Mouse (Mus musculus) lung, adult 2 months (tissue): ENCODE data around the gene Btnl9. TPM values are rescaled to one million over a fixed set of nuclear protein-coding genes. Genes with fewer than 3 reads are reported as not detected.

Source experiments
- DNase-seq: peaks from one replicate; pipeline ENCODE4 v3.0.0; 2022
- H3K4me1 ChIP-seq: fragments of 200-500 bp; 2 replicates; pipeline ENCODE4 v1.6.1; 2011; ENCODE audit warnings: low read length; ENCODE audit not compliant: control insufficient read depth, insufficient read depth
- H3K4me3 ChIP-seq: fragments of 200-500 bp; replicated peaks from 2 replicates; pipeline ENCODE3; 2011; ENCODE audit warnings: low read depth, mild to moderate bottlenecking, control low read depth, low read length; ENCODE audit errors: extremely low read depth
- CTCF ChIP-seq: fragments of 200-500 bp; IDR thresholded peaks from 2 replicates; pipeline ENCODE4 v1.5.1; 2011; ENCODE audit warnings: mild to moderate bottlenecking, low read length, control low read depth; ENCODE audit not compliant: insufficient read depth
- POLR2A ChIP-seq: fragments of 200-500 bp; IDR thresholded peaks from 2 replicates; pipeline ENCODE4 v1.6.1; 2011; ENCODE audit warnings: low read depth, mild to moderate bottlenecking, control low read depth, low read length, borderline replicate concordance; ENCODE audit errors: extremely low read depth
- WGBS: fragments of 180-500 bp; shearing (Covaris S2); methylation state at CpG from one replicate; pipeline ENCODE4 v1.1.7; 2018; 5-methylcytosine and 5-hydroxymethylcytosine counted together
- polyA plus RNA-seq: library from polyadenylated mRNA; depleted of rRNA; stranded (reverse); fragments of >200 nt; gene quantifications from 2 replicates; pipeline ENCODE4 v1.2.3, GENCODE M21; 2012; rRNA removed

Gene Btnl9
- polyA plus RNA-seq, 1 experiment = 1.6 TPM

GRCm38 (mm10) chr11:49141974-49142373 lies 45.0 kb downstream of the Btnl9 start, which contains the start of gene Olfr1395:
Olfr1395 (plus strand) TSS chr11:49142274.
- DNase-seq = no peak
- 88% methylated on average over 6 of the region's 6 CpGs for WGBS
- TF ChIP-seq CTCF (no peak), POLR2A (no peak)

GRCm38 (mm10) chr11:49124169-49124568 lies 62.8 kb downstream of the Btnl9 start:
- H3K4me3 ChIP-seq = no peak overlapping the region
- TF ChIP-seq CTCF = no peak
- TF ChIP-seq POLR2A = no peak
- no peaks in the 10 kb centered on the region for H3K4me1 ChIP-seq
- 82% methylated on average over 2 of the region's 2 CpGs for WGBS
- no peak for DNase-seq

More at GRCm38 (mm10) chr11:49141974-49142373, 45.0 kb downstream of the Btnl9 start, which contains the start of gene Olfr1395:
- no peaks in the 10 kb centered on the region for H3K4me1 ChIP-seq
- no peak within 1 kb of the TSS for H3K4me3 ChIP-seq

GRCm38 (mm10) chr11:49119635-49120034 lies 67.3 kb downstream of the Btnl9 start:
- TF ChIP-seq POLR2A (no peak), CTCF (no peak)
- Histone ChIP-seq H3K4me3 (no peak overlapping the region), H3K4me1 (no peaks in the 10 kb centered on the region)
- WGBS = 65% methylated on average over 3 of the region's 3 CpGs
- DNase-seq = no peak

Other genes with a start within 250 kb of the Btnl9 start
- 5.3 and 8.4 TPM in 2 replicates for gene Psme2b, start 241.0 kb downstream of the Btnl9 start, polyA plus RNA-seq
- gene Olfr56, start 208.3 kb downstream of the Btnl9 start, polyA plus RNA-seq = 0.18 and 0.66 TPM in 2 replicates
- gene 9930111J21Rik1, start 207.8 kb downstream of the Btnl9 start, polyA plus RNA-seq = 7.4 and 7.6 TPM in 2 replicates
- 0.58 and 0.62 TPM in 2 replicates for gene Gm12185, start 194.9 kb downstream of the Btnl9 start, polyA plus RNA-seq
- 0.68 and 1.7 TPM in 2 replicates for gene Tgtp1, start 193.0 kb downstream of the Btnl9 start, polyA plus RNA-seq
- 3.6 and 5.3 TPM in 2 replicates for gene 9930111J21Rik2, start 135.9 kb downstream of the Btnl9 start, polyA plus RNA-seq
- 10.5 and 17.6 TPM in 2 replicates for gene Tgtp2, start 123.0 kb downstream of the Btnl9 start, polyA plus RNA-seq
- 7.4 and 12.7 TPM in 2 replicates for gene Ifi47, start 110.6 kb downstream of the Btnl9 start, polyA plus RNA-seq
- 0.17 and 0.26 TPM in 2 replicates for gene Olfr1396, start 72.3 kb downstream of the Btnl9 start, polyA plus RNA-seq
- gene Olfr1395, start 44.9 kb downstream of the Btnl9 start, polyA plus RNA-seq = not detected in 2 replicates
- gene Olfr1394, start 32.8 kb downstream of the Btnl9 start, polyA plus RNA-seq = not detected in 2 replicates
- gene Zfp62, start 16.1 kb upstream of the Btnl9 start, polyA plus RNA-seq = 1.5 and 3.0 TPM in 2 replicates
- 216 and 218 TPM in 2 replicates for gene Mgat1, start 57.0 kb upstream of the Btnl9 start, polyA plus RNA-seq
- not detected in 2 replicates for gene Olfr1393, start 91.1 kb upstream of the Btnl9 start, polyA plus RNA-seq
- gene Olfr1392, start 98.1 kb upstream of the Btnl9 start, polyA plus RNA-seq = 0.09 TPM in 1 of 2 replicates, not detected in the other
- not detected in 2 replicates for gene Olfr10, start 117.6 kb upstream of the Btnl9 start, polyA plus RNA-seq
- gene Olfr1391, start 135.6 kb upstream of the Btnl9 start, polyA plus RNA-seq = not detected in 2 replicates
- not detected in 2 replicates for gene Olfr1390, start 148.0 kb upstream of the Btnl9 start, polyA plus RNA-seq
- gene Olfr1389, start 235.9 kb upstream of the Btnl9 start, polyA plus RNA-seq = not detected in 2 replicates
- 0.07 and 0.08 TPM in 2 replicates for gene Olfr1388, start 249.5 kb upstream of the Btnl9 start, polyA plus RNA-seq